Mouse (Mus musculus): ENCODE measurements at regions not wholly inside any gene's neighbourhood (a gene's known extent, or its start where the extent isn't known, plus 50 kb on each side); places are given as distances from the start of the nearest gene placed in this dataset.

DNA sequence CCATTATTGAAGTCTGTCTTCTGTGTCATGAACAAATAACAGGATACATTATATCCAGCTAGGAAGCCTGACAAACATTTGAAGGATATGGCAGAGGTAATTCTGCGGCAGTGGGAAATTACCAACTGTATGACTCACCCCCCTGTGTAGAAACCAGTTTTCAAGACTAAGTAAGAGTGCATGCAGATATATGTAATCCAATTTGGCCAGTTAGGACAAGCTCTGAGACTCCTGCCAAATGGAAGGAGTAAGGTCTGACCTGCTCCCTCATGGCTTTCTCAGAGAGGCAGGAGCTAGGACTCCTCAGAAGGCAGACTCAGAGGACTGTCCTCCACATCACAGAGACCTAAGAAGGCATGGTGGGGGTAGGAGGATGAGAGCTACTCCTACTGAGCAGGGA, 57.6 kb upstream of the Slc22a23 start:
- TF ChIP-seq CTCF (IDR thresholded peaks at IDR 0.05; ENCODE audit: low read depth, low read length) (no peak), GATA1 (IDR thresholded peaks at IDR 0.05; ENCODE audit: borderline replicate concordance, low read length) (no peak), TAL1 (conservative IDR thresholded peaks at IDR 0.05; ENCODE audit: low read depth, low read length) (no peak), POLR2AphosphoS5 (IDR thresholded peaks at IDR 0.05; ENCODE audit: insufficient replicate concordance, low read depth, low read length) (no peak)
